Mouse (Mus musculus) kidney, postnatal 25 days (tissue): ENCODE measurements at regions not wholly inside any gene's neighbourhood (a gene's known extent, or its start where the extent isn't known, plus 50 kb on each side); places are given as distances from the start of the nearest gene placed in this dataset.

Experiments used
- DNase-seq, 2 experiments: peaks; one replicate each; pipeline ENCODE4 v3.0.0; 2021; ENCODE audit warnings: mixed read lengths in 2 of 2

- DNase-seq = peak; percentile 55 to 77
These were observed 151.9 kb downstream of the Zfp706 start for GRCm38 (mm10) chr15:36855550-36856131.

- no peak for DNase-seq
These were observed 152.7 kb downstream of the Zfp706 start for GRCm38 (mm10) chr15:36854900-36855321.

- DNase-seq = no peak
These were observed 155.2 kb downstream of the Zfp706 start for GRCm38 (mm10) chr15:36852229-36852821.

GRCm38 (mm10) chr15:36848238-36848637, 159.3 kb downstream of the Zfp706 start:
- no peak for DNase-seq

- DNase-seq = no peak
These were observed 160.8 kb downstream of the Zfp706 start for GRCm38 (mm10) chr15:36846806-36847205.
